Mouse (Mus musculus) midbrain, postnatal 0 days (tissue): ENCODE results near the gene Slc27a4. TPM values are rescaled to one million over a fixed set of nuclear protein-coding genes. Genes with fewer than 3 reads are reported as not detected.

Experiments
- ATAC-seq: fragments of 200-750 bp; cut with Nextera tagmentation; 2 replicates; pipeline ENCODE4 v1.8.0; 2017; ENCODE audit warnings: moderate number of reproducible peaks, mild to moderate bottlenecking, moderate TSS enrichment, moderate library complexity; ENCODE audit not compliant: low FRiP score
- DNase-seq: peaks from one replicate; pipeline ENCODE4 v3.0.0-alpha.2; 2015; ENCODE audit warnings: low spot score
- H3K27ac ChIP-seq: fragments of 300-500 bp; sonication (generic); 2 replicates; pipeline ENCODE4 v1.5.1; 2014; ENCODE audit warnings: low read depth, mild to moderate bottlenecking, low read length, mixed read lengths
- H3K27me3 ChIP-seq: fragments of 300-500 bp; sonication (generic); 2 replicates; pipeline ENCODE4 v1.6.1; 2014; ENCODE audit warnings: low read length, control low read depth, mixed read lengths; ENCODE audit not compliant: insufficient read depth
- H3K36me3 ChIP-seq: fragments of 300-500 bp; sonication (generic); 2 replicates; pipeline ENCODE4 v1.6.1; 2014; ENCODE audit warnings: low read length, control low read depth, mixed read lengths; ENCODE audit not compliant: insufficient read depth
- H3K4me1 ChIP-seq: fragments of 300-500 bp; sonication (generic); 2 replicates; pipeline ENCODE4 v1.6.1; 2014; ENCODE audit warnings: mild to moderate bottlenecking, control low read depth, antibody characterized with exemption, low read length, mixed read lengths; ENCODE audit not compliant: insufficient read depth
- H3K4me2 ChIP-seq: fragments of 300-500 bp; sonication (generic); 2 replicates; pipeline ENCODE4 v1.6.1; 2014; ENCODE audit warnings: low read depth, mild to moderate bottlenecking, low read length, mixed read lengths; ENCODE audit not compliant: poor library complexity, severe bottlenecking
- H3K4me3 ChIP-seq: fragments of 300-500 bp; sonication (generic); 2 replicates; pipeline ENCODE4 v1.5.1; 2014; ENCODE audit warnings: low read depth, mild to moderate bottlenecking, low read length, moderate library complexity
- H3K9ac ChIP-seq: fragments of 300-500 bp; sonication (generic); replicated peaks from 2 replicates; pipeline ENCODE4 v1.6.1; 2014; ENCODE audit warnings: mild to moderate bottlenecking, low read length, moderate library complexity, mixed read lengths; ENCODE audit not compliant: poor library complexity, severe bottlenecking
- H3K9me3 ChIP-seq: fragments of 300-500 bp; sonication (generic); 2 replicates; pipeline ENCODE4 v1.6.1; 2016; ENCODE audit warnings: low read length, control low read depth
- CTCF ChIP-seq: IDR thresholded peaks from 2 replicates; pipeline ENCODE4 v1.5.1; 2016; ENCODE audit warnings: antibody characterized with exemption, mild to moderate bottlenecking
- WGBS: fragments of 180-500 bp; shearing (Covaris S2); extraction: QIAGEN DNeasy Blood & Tissue Kit; methylation state at CpG from one replicate; pipeline ENCODE4 v1.1.7; 2014; 5-methylcytosine and 5-hydroxymethylcytosine counted together
- microRNA-seq: library from miRNA; unstranded; fragments of <30 nt; microRNA quantifications from one replicate; pipeline ENCODE4, GENCODE M21; 2016; ENCODE audit warnings: borderline number of aligned reads
- polyA plus RNA-seq: library from polyadenylated mRNA; unstranded; fragments of >200 nt; fragmentation: Nextera tagmentation; extraction: Ambion mirVana; gene quantifications from 2 replicates; pipeline ENCODE4 v1.2.1, GENCODE M21; 2015
- total RNA-seq: library from RNA; depleted of rRNA; stranded (reverse); fragments of >200 nt; gene quantifications from 2 replicates; pipeline ENCODE4 v1.2.3, GENCODE M21; 2014; rRNA removed

Slc27a4 gene
- total and polyA plus RNA-seq, 2 experiments from 2014 or later = 48.5 to 128 TPM

GRCm38 (mm10) chr2:29857341-29857740 is 54.9 kb downstream of the Slc27a4 start:
- Histone ChIP-seq H3K4me1 (no peaks in the 10 kb centered on the region), H3K9me3 (no peaks in the 10 kb centered on the region), H3K4me3 (no peak overlapping the region), H3K36me3 (no peaks in the 10 kb centered on the region), H3K27ac (no peak overlapping the region), H3K9ac (no peak overlapping the region), H3K4me2 (no peak overlapping the region), H3K27me3 (no peaks in the 10 kb centered on the region)
- ATAC-seq (no peak), DNase-seq (no peak)
- WGBS = 25% methylated on average over 2 of the region's 2 CpGs
- peak; percentile 39 for TF ChIP-seq CTCF

GRCm38 (mm10) chr2:29857967-29858366 is 55.5 kb downstream of the Slc27a4 start:
- Histone ChIP-seq H3K4me2 (no peak overlapping the region), H3K4me3 (no peak overlapping the region), H3K27ac (no peak overlapping the region), H3K27me3 (no peaks in the 10 kb centered on the region), H3K9me3 (no peaks in the 10 kb centered on the region), H3K36me3 (no peaks in the 10 kb centered on the region), H3K9ac (no peak overlapping the region), H3K4me1 (no peaks in the 10 kb centered on the region)
- WGBS = 76% methylated on average over 5 of the region's 5 CpGs
- ATAC-seq (no peak), DNase-seq (no peak)
- TF ChIP-seq CTCF = no peak

- Histone ChIP-seq H3K4me1 (no peaks in the 10 kb centered on the region), H3K4me3 (no peak overlapping the region), H3K36me3 (no peaks in the 10 kb centered on the region), H3K27me3 (no peaks in the 10 kb centered on the region), H3K9ac (no peak overlapping the region), H3K9me3 (no peaks in the 10 kb centered on the region), H3K27ac (no peak overlapping the region), H3K4me2 (no peak overlapping the region)
- no peak for ATAC-seq
- DNase-seq = peak; percentile 54
- 8% methylated on average over 5 of the region's 5 CpGs for WGBS
- TF ChIP-seq CTCF = peak; percentile 81
These were observed 56.5 kb downstream of the Slc27a4 start for GRCm38 (mm10) chr2:29858748-29859473.

- TF ChIP-seq CTCF = no peak
- H3K4me1 ChIP-seq = 0 out of 2 replicates have a peak, but pooled peaks cover 4% of the 10 kb centered on the region
- H3K9me3 ChIP-seq = no peaks in the 10 kb centered on the region
- no peaks in the 10 kb centered on the region for H3K27me3 ChIP-seq
- no peak overlapping the region for H3K27ac ChIP-seq
- no peak overlapping the region for H3K4me3 ChIP-seq
- H3K4me2 ChIP-seq = no peak overlapping the region
- no peak for DNase-seq
- no peak for ATAC-seq
- no peak overlapping the region for H3K9ac ChIP-seq
- WGBS = 76% methylated on average over 4 of the region's 4 CpGs
- H3K36me3 ChIP-seq = no peaks in the 10 kb centered on the region
These were observed 62.7 kb downstream of the Slc27a4 start for GRCm38 (mm10) chr2:29865125-29865524.

Small RNAs within 50 kb of the gene (microRNA-seq; reads per million reads assigned to microRNA genes)
- not detected for gene Mir219a-2
- gene Mir219b = not detected

Other genes with a start within 250 kb of the Slc27a4 start
- 98.7 and 109 TPM in 2 replicates for gene Rapgef1, start 182.9 kb upstream of the Slc27a4 start, total RNA-seq
- 15.4 and 16.2 TPM in 2 replicates for gene Rapgef1, start 182.9 kb upstream of the Slc27a4 start, polyA plus RNA-seq
- 0.60 and 1.7 TPM in 2 replicates for gene Gm13420, start 50.9 kb upstream of the Slc27a4 start, total RNA-seq
- 0.21 and 0.65 TPM in 2 replicates for gene Gm13420, start 50.9 kb upstream of the Slc27a4 start, polyA plus RNA-seq
- gene Gm13547, start 43.3 kb upstream of the Slc27a4 start, total RNA-seq = not detected in 2 replicates
- gene Gm13547, start 43.3 kb upstream of the Slc27a4 start, polyA plus RNA-seq = not detected in 2 replicates
- gene Coq4, start 15.1 kb upstream of the Slc27a4 start, total RNA-seq = 37.4 and 44.8 TPM in 2 replicates
- gene Coq4, start 15.1 kb upstream of the Slc27a4 start, polyA plus RNA-seq = 32.1 and 37.5 TPM in 2 replicates
- gene Trub2, start 14.1 kb upstream of the Slc27a4 start, total RNA-seq = 36.7 and 50.7 TPM in 2 replicates
- 25.7 and 32.0 TPM in 2 replicates for gene Trub2, start 14.1 kb upstream of the Slc27a4 start, polyA plus RNA-seq
- 66.9 and 73.5 TPM in 2 replicates for gene Urm1, start 17.4 kb downstream of the Slc27a4 start, total RNA-seq
- gene Urm1, start 17.4 kb downstream of the Slc27a4 start, polyA plus RNA-seq = 30.7 and 32.6 TPM in 2 replicates
- gene Cercam, start 66.5 kb downstream of the Slc27a4 start, total RNA-seq = 21.4 and 28.0 TPM in 2 replicates
- 22.8 and 26.0 TPM in 2 replicates for gene Cercam, start 66.5 kb downstream of the Slc27a4 start, polyA plus RNA-seq
- gene Odf2, start 86.6 kb downstream of the Slc27a4 start, total RNA-seq = 77.0 and 102 TPM in 2 replicates
- gene Odf2, start 86.6 kb downstream of the Slc27a4 start, polyA plus RNA-seq = 72.0 and 90.9 TPM in 2 replicates
- gene Gle1, start 132.8 kb downstream of the Slc27a4 start, total RNA-seq = 37.7 and 45.5 TPM in 2 replicates
- 55.0 and 56.0 TPM in 2 replicates for gene Gle1, start 132.8 kb downstream of the Slc27a4 start, polyA plus RNA-seq
- 796 and 822 TPM in 2 replicates for gene Sptan1, start 162.9 kb downstream of the Slc27a4 start, total RNA-seq
- gene Sptan1, start 162.9 kb downstream of the Slc27a4 start, polyA plus RNA-seq = 193 and 200 TPM in 2 replicates
- 87.3 and 96.1 TPM in 2 replicates for gene Wdr34, start 246.2 kb downstream of the Slc27a4 start, total RNA-seq
- gene Wdr34, start 246.2 kb downstream of the Slc27a4 start, polyA plus RNA-seq = 76.2 and 82.7 TPM in 2 replicates